Mouse (Mus musculus): ENCODE results near the gene Shpk. TPM values are rescaled to one million over a fixed set of nuclear protein-coding genes. Genes with fewer than 3 reads are reported as not detected.

Shpk gene
- polyA plus RNA-seq, 1 experiment from 2014 or later = 2.4 TPM

GRCm38 (mm10) chr11:73203895-73204294, 4.6 kb downstream of the Shpk start:
- no peak for ATAC-seq (ENCODE audit: low FRiP score)
- Histone ChIP-seq H3K4me1 (peaks cover 6% of the 10 kb centered on the region), H3K9ac (no peak overlapping the region), H3K4me2 (replicated peaks) (no peak overlapping the region), H3K27me3 (no peaks in the 10 kb centered on the region), H3K9me3 (replicated peaks) (no peaks in the 10 kb centered on the region), H3K36me3 (no peaks in the 10 kb centered on the region), H3K4me3 (no peak overlapping the region), H3K27ac (no peak overlapping the region)
- WGBS = 82% methylated on average over 8 of the region's 8 CpGs

GRCm38 (mm10) chr11:73205194-73205593, 5.9 kb downstream of the Shpk start:
- no peak overlapping the region for H3K9ac ChIP-seq
- no peak for ATAC-seq (ENCODE audit: low FRiP score)
- no peaks in the 10 kb centered on the region for H3K27me3 ChIP-seq
- H3K27ac ChIP-seq = no peak overlapping the region
- no peak overlapping the region for H3K4me3 ChIP-seq
- H3K4me1 ChIP-seq = no peaks in the 10 kb centered on the region
- WGBS = 76% methylated on average over 7 of the region's 7 CpGs
- H3K9me3 ChIP-seq (replicated peaks) = no peaks in the 10 kb centered on the region
- no peak overlapping the region for H3K4me2 ChIP-seq (replicated peaks)
- H3K36me3 ChIP-seq = no peaks in the 10 kb centered on the region

DNA sequence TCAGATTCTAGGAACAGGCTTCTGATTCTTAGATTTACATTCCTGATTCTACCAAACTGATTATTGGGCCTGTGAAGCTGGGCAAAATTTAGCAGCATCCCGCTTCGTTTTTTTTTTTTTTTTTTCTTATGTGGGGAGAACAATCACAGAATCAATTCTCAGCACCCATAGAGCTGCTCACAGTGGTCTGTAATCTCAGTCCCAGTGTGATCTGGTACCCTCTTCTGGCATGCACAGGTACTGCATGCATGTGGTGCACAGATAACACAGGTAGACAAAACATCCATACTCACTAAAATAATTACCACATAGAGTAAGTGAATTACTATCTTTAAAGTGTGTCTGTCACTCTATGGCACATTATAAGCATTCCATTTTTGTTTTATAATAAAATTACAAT, 8.4 kb downstream of the Shpk start:
- no peaks in the 10 kb centered on the region for H3K27me3 ChIP-seq
- no peak overlapping the region for H3K9ac ChIP-seq
- no peak overlapping the region for H3K4me3 ChIP-seq
- H3K9me3 ChIP-seq (replicated peaks) = no peaks in the 10 kb centered on the region
- H3K27ac ChIP-seq = no peak overlapping the region
- H3K4me2 ChIP-seq (replicated peaks) = no peak overlapping the region
- H3K4me1 ChIP-seq = no peaks in the 10 kb centered on the region
- WGBS = 74% methylated on average over 2 of the region's 2 CpGs
- no peak for ATAC-seq (ENCODE audit: low FRiP score)
- no peaks in the 10 kb centered on the region for H3K36me3 ChIP-seq

GRCm38 (mm10) chr11:73213956-73214355, 14.7 kb downstream of the Shpk start:
- Histone ChIP-seq H3K4me2 (replicated peaks) (no peak overlapping the region), H3K9me3 (replicated peaks) (no peaks in the 10 kb centered on the region), H3K36me3 (no peaks in the 10 kb centered on the region), H3K4me3 (no peak overlapping the region), H3K4me1 (no peaks in the 10 kb centered on the region), H3K27ac (no peak overlapping the region), H3K27me3 (no peaks in the 10 kb centered on the region), H3K9ac (no peak overlapping the region)
- WGBS = 84% methylated on average over 3 of the region's 3 CpGs
- no peak for ATAC-seq (ENCODE audit: low FRiP score)

- WGBS = 62% methylated on average over 2 of the region's 2 CpGs
- H3K36me3 ChIP-seq = no peaks in the 10 kb centered on the region
- no peak overlapping the region for H3K27ac ChIP-seq
- no peak overlapping the region for H3K4me2 ChIP-seq (replicated peaks)
- H3K4me1 ChIP-seq = no peaks in the 10 kb centered on the region
- H3K27me3 ChIP-seq = no peaks in the 10 kb centered on the region; the same call in 1 of the 2 replicates
- H3K9me3 ChIP-seq (replicated peaks) = no peaks in the 10 kb centered on the region
- no peak overlapping the region for H3K4me3 ChIP-seq
- H3K9ac ChIP-seq = no peak overlapping the region
- no peak for ATAC-seq (ENCODE audit: low FRiP score)
Observed at GRCm38 (mm10) chr11:73219671-73220070, 20.4 kb downstream of the Shpk start.

- no peaks in the 10 kb centered on the region for H3K4me1 ChIP-seq
- no peaks in the 10 kb centered on the region for H3K9me3 ChIP-seq (replicated peaks)
- H3K4me3 ChIP-seq = no peak overlapping the region
- no peak for ATAC-seq (ENCODE audit: low FRiP score)
- H3K4me2 ChIP-seq (replicated peaks) = no peak overlapping the region
- WGBS = 92% methylated on average over 1 of the region's 1 CpGs
- H3K27me3 ChIP-seq = no peaks in the 10 kb centered on the region; the same call in 1 of the 2 replicates
- no peak overlapping the region for H3K27ac ChIP-seq
- no peaks in the 10 kb centered on the region for H3K36me3 ChIP-seq
- no peak overlapping the region for H3K9ac ChIP-seq
Observed at GRCm38 (mm10) chr11:73220651-73221050, 21.4 kb downstream of the Shpk start.

- H3K27me3 ChIP-seq = no peaks in the 10 kb centered on the region; the same call in 1 of the 2 replicates
- H3K4me2 ChIP-seq (replicated peaks) = no peak overlapping the region
- no peaks in the 10 kb centered on the region for H3K9me3 ChIP-seq (replicated peaks)
- H3K27ac ChIP-seq = no peak overlapping the region
- ATAC-seq (ENCODE audit: low FRiP score) = no peak
- WGBS = 38% methylated on average over 5 of the region's 5 CpGs
- H3K4me3 ChIP-seq = no peak overlapping the region
- no peak overlapping the region for H3K9ac ChIP-seq
- H3K36me3 ChIP-seq = no peaks in the 10 kb centered on the region
- no peaks in the 10 kb centered on the region for H3K4me1 ChIP-seq
Observed at GRCm38 (mm10) chr11:73222846-73223245, 23.6 kb downstream of the Shpk start.

GRCm38 (mm10) chr11:73223966-73224365, 24.7 kb downstream of the Shpk start:
- no peak overlapping the region for H3K4me3 ChIP-seq
- H3K36me3 ChIP-seq = no peaks in the 10 kb centered on the region

DNA sequence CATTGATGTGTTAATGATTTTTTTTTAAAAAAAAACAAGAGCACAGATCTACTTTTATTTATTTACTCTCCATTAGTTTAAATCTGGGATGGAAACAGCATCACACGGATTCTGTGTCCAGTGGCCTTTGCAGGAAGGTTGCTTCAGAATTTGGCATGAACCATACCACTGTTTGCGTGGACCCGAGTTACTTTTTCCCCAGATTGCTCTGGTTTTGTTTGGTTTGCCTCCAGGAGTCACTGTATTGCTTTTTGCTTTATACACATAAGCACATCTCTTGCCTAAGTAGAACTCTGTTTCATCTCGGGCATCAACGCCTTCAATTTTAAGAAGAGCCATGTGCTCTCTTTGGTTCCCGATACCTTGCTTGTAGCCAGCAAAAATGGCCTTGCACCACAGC, 26.6 kb downstream of the Shpk start:
- Histone ChIP-seq H3K9me3 (replicated peaks) (no peaks in the 10 kb centered on the region), H3K9ac (no peak overlapping the region), H3K27me3 (no peaks in the 10 kb centered on the region; the same call in 1 of the 2 replicates), H3K4me1 (no peaks in the 10 kb centered on the region), H3K27ac (no peak overlapping the region), H3K36me3 (no peaks in the 10 kb centered on the region), H3K4me3 (no peak overlapping the region), H3K4me2 (replicated peaks) (no peak overlapping the region)
- no peak for ATAC-seq (ENCODE audit: low FRiP score)
- 95% methylated on average over 6 of the region's 6 CpGs for WGBS

More at GRCm38 (mm10) chr11:73223966-73224365, 24.7 kb downstream of the Shpk start:
- Histone ChIP-seq H3K9ac (no peak overlapping the region), H3K27ac (no peak overlapping the region), H3K9me3 (replicated peaks) (no peaks in the 10 kb centered on the region), H3K4me1 (no peaks in the 10 kb centered on the region), H3K4me2 (replicated peaks) (no peak overlapping the region), H3K27me3 (no peaks in the 10 kb centered on the region; the same call in 1 of the 2 replicates)
- ATAC-seq (ENCODE audit: low FRiP score) = no peak
- 80% methylated on average over 2 of the region's 2 CpGs for WGBS

DNA sequence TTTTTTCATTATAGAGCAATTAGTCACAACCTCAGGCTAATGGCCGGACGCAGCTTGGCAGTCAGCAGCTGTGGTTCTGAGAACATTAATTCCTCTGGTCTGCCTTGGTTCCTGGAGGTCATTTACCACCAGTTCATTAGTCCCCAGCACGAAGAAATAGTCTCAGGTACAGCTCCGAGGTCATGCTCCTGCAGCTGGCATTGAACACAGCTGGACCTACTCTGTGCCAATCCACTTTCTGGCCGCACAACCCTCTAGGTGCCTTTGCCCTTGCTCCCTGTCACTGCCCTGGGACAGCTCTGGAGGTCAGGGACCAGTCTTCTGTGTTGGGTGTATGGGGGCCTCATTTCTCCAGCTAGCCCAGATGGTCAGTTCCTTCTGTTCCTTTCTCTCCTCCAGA, 29.6 kb downstream of the Shpk start:
- WGBS = 76% methylated on average over 5 of the region's 5 CpGs
- no peaks in the 10 kb centered on the region for H3K36me3 ChIP-seq
- H3K4me2 ChIP-seq (replicated peaks) = no peak overlapping the region
- H3K4me1 ChIP-seq = no peaks in the 10 kb centered on the region
- H3K9me3 ChIP-seq (replicated peaks) = no peaks in the 10 kb centered on the region
- no peak overlapping the region for H3K4me3 ChIP-seq
- no peak overlapping the region for H3K9ac ChIP-seq
- ATAC-seq (ENCODE audit: low FRiP score) = no peak
- H3K27ac ChIP-seq = no peak overlapping the region
- H3K27me3 ChIP-seq = no peaks in the 10 kb centered on the region

- no peaks in the 10 kb centered on the region for H3K9me3 ChIP-seq (replicated peaks)
- H3K4me1 ChIP-seq = no peaks in the 10 kb centered on the region
- H3K4me2 ChIP-seq (replicated peaks) = no peak overlapping the region
- H3K36me3 ChIP-seq = no peaks in the 10 kb centered on the region
- H3K9ac ChIP-seq = no peak overlapping the region
- no peak overlapping the region for H3K4me3 ChIP-seq
- no peak overlapping the region for H3K27ac ChIP-seq
- no peak for ATAC-seq (ENCODE audit: low FRiP score)
- H3K27me3 ChIP-seq = no peaks in the 10 kb centered on the region
- 87% methylated on average over 5 of the region's 5 CpGs for WGBS
Observed at GRCm38 (mm10) chr11:73230081-73230480, 30.8 kb downstream of the Shpk start.

DNA sequence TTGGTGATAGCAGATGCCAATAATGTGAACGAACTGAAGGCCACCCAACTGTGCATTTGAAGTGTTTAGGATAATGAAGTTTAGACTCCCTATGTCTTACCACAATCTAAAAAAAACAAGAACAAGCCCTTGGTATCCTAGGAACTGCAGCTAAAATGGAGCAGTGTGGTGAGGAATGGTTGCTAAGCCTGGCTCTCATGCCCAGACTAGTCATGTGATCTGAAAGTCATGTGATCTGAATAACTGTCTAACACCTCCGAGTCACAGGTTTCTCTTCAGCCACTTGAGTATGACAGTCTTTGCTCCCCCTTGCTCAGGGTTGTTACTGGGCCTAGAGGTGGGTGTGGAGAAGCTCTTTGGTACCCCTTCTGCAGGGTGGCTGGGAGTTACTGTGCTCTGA, 33.3 kb downstream of the Shpk start:
- 67% methylated on average over 2 of the region's 2 CpGs for WGBS
- Histone ChIP-seq H3K36me3 (no peaks in the 10 kb centered on the region), H3K4me3 (no peak overlapping the region), H3K27ac (no peak overlapping the region), H3K9ac (no peak overlapping the region), H3K9me3 (replicated peaks) (no peaks in the 10 kb centered on the region), H3K4me1 (no peaks in the 10 kb centered on the region), H3K4me2 (replicated peaks) (no peak overlapping the region), H3K27me3 (no peaks in the 10 kb centered on the region)
- ATAC-seq (ENCODE audit: low FRiP score) = no peak

- Histone ChIP-seq H3K36me3 (no peaks in the 10 kb centered on the region), H3K9me3 (replicated peaks) (no peaks in the 10 kb centered on the region), H3K27ac (no peak within 1 kb of the TSS), H3K4me1 (no peaks in the 10 kb centered on the region), H3K9ac (no peak within 1 kb of the TSS), H3K4me3 (no peak within 1 kb of the TSS), H3K27me3 (no peaks in the 10 kb centered on the region), H3K4me2 (replicated peaks) (no peak within 1 kb of the TSS)
- no peak for ATAC-seq (ENCODE audit: low FRiP score)
- WGBS = 86% methylated on average over 5 of the region's 5 CpGs
Observed at GRCm38 (mm10) chr11:73233992-73234391, 34.7 kb downstream of the Shpk start, which contains the start of gene Trpv1. Gene Trpv1 (plus strand): TSS chr11:73234292.
